Mouse (Mus musculus) urinary bladder, postnatal 36 days (tissue): ENCODE results near the gene Ago1.

Experiments
- DNase-seq, 2 experiments: peaks; one replicate each; pipeline ENCODE4 v3.0.0; 2022; ENCODE audit warnings: low spot score in 2 of 2, mixed read lengths in 1 of 2

Gene Ago1

DNA sequence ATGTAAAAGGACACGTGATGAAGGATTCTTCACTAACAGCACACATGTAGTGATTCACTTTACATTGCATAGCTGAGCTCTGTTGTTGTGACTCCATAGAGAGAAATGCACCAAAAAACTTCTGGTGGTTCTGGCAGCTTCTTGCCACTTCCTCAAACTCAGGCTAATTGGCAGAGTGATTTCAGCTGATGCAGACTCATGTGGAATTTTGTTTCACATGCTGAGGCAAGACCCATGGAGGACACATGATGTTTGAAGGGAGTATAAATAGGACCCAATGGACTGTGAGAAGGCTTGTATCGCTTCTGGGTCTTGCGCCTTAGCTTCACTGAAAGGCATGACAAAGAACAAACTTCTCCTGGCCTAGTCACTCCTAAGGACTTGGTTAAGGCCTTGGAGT lies 55.9 kb downstream of the Ago1 start:
- no peak for DNase-seq
